19 mouse cellular contexts compared by ENCODE assay signal in genomic region chr2:28090299-28091008, GRCm38 (mm10). TPM values are rescaled to one million over a fixed set of nuclear protein-coding genes. Genes with fewer than 3 reads are reported as not detected.
DNase-seq lines count a peak whose midpoint lies in the region; ATAC-seq lines count a peak whose summit lies in the region.
"Had no signal": no experiment of that assay in that cellular context is flagged by ENCODE, and none has a peak within 500 bp of the region (broad histone marks: within the 10 kb centered on the region; RNA-seq: fewer than 3 reads in every experiment).

No protein-coding gene starts in this region.

- no peak overlapping the region for H3K4me2 ChIP-seq in liver, embryonic 15.5 days
- H3K4me2 ChIP-seq in liver, embryonic 12.5 days, result no peak overlapping the region
- H3K4me2 ChIP-seq in hindbrain, embryonic 13.5 days, result no peak overlapping the region
- H3K4me2 ChIP-seq in midbrain, embryonic 12.5 days (replicated peaks), result no peak overlapping the region
- no peak overlapping the region for H3K4me2 ChIP-seq in neural tube, embryonic 15.5 days
- H3K4me2 ChIP-seq: embryonic facial prominence, embryonic 12.5 days; heart, embryonic 12.5 days had no signal

- 0 out of 2 replicates have a peak overlapping the region, but pooled peaks have one; percentile 11 for H3K9ac ChIP-seq in liver, embryonic 15.5 days
- H3K9ac ChIP-seq in liver, embryonic 12.5 days, result no peak overlapping the region
- H3K9ac ChIP-seq in hindbrain, embryonic 13.5 days, result peak overlapping the region; percentile 35; the same call in 1 of the 2 replicates
- no peak overlapping the region; the same call in 1 of the 2 replicates for H3K9ac ChIP-seq in midbrain, embryonic 12.5 days (replicated peaks)
- no peak overlapping the region for H3K9ac ChIP-seq in neural tube, embryonic 15.5 days (replicated peaks)
- H3K9ac ChIP-seq: embryonic facial prominence, embryonic 12.5 days; heart, embryonic 12.5 days had no signal

- no peak for DNase-seq in kidney, adult 8-10 months
- DNase-seq: cerebellum, adult 2 months; gastrocnemius, postnatal 36 days; kidney, adult 18-20 months; kidney, postnatal 25 days; layer of hippocampus, adult 9-11 months; lung, postnatal 10 days had no signal

- no peaks in the 10 kb centered on the region for H3K36me3 ChIP-seq in liver, embryonic 15.5 days (replicated peaks)
- H3K36me3 ChIP-seq in liver, embryonic 12.5 days, result no peaks in the 10 kb centered on the region
- H3K36me3 ChIP-seq in hindbrain, embryonic 13.5 days, result no peaks in the 10 kb centered on the region
- H3K36me3 ChIP-seq in midbrain, embryonic 12.5 days, result no peaks in the 10 kb centered on the region
- H3K36me3 ChIP-seq in neural tube, embryonic 15.5 days, result no peaks in the 10 kb centered on the region
- H3K36me3 ChIP-seq: embryonic facial prominence, embryonic 12.5 days; heart, embryonic 12.5 days had no signal

- H3K27ac ChIP-seq in liver, embryonic 15.5 days (replicated peaks), result 0 out of 2 replicates have a peak overlapping the region, but pooled peaks have one; percentile 33
- H3K27ac ChIP-seq in liver, embryonic 12.5 days, result no peak overlapping the region
- peak overlapping the region; percentile 90 for H3K27ac ChIP-seq in hindbrain, embryonic 13.5 days
- H3K27ac ChIP-seq in midbrain, embryonic 12.5 days (replicated peaks), result peak overlapping the region; percentile 77
- H3K27ac ChIP-seq in neural tube, embryonic 15.5 days (replicated peaks), result peak overlapping the region; percentile 78
- H3K27ac ChIP-seq: embryonic facial prominence, embryonic 12.5 days; stomach, postnatal 0 days had no signal

- peaks cover 52% of the 10 kb centered on the region for H3K4me1 ChIP-seq in liver, embryonic 15.5 days (replicated peaks)
- peaks cover 25% of the 10 kb centered on the region for H3K4me1 ChIP-seq in liver, embryonic 12.5 days
- peaks cover 29% of the 10 kb centered on the region for H3K4me1 ChIP-seq in hindbrain, embryonic 13.5 days (replicated peaks)
- H3K4me1 ChIP-seq in midbrain, embryonic 12.5 days, result peaks cover 8% of the 10 kb centered on the region; the same call in 1 of the 2 replicates
- peaks cover 18% of the 10 kb centered on the region for H3K4me1 ChIP-seq in neural tube, embryonic 15.5 days
- H3K4me1 ChIP-seq: heart, embryonic 12.5 days had no signal

- 81% methylated on average over 7 of the region's 7 CpGs for WGBS in liver, embryonic 15.5 days (ENCODE audit: insufficient replicate concordance)
- 73% methylated on average over 7 of the region's 7 CpGs for WGBS in liver, embryonic 12.5 days (ENCODE audit: insufficient replicate concordance)
- 34% methylated on average over 7 of the region's 7 CpGs for WGBS in hindbrain, embryonic 13.5 days
- 54% methylated on average over 7 of the region's 7 CpGs for WGBS in midbrain, embryonic 12.5 days
- 39% methylated on average over 7 of the region's 7 CpGs for WGBS in neural tube, embryonic 15.5 days

- no peaks in the 10 kb centered on the region for H3K9me3 ChIP-seq in liver, embryonic 15.5 days (replicated peaks)
- H3K9me3 ChIP-seq in liver, embryonic 12.5 days (replicated peaks), result no peaks in the 10 kb centered on the region
- no peaks in the 10 kb centered on the region for H3K9me3 ChIP-seq in hindbrain, embryonic 13.5 days
- no peaks in the 10 kb centered on the region for H3K9me3 ChIP-seq in midbrain, embryonic 12.5 days
- no peaks in the 10 kb centered on the region for H3K9me3 ChIP-seq in neural tube, embryonic 15.5 days (replicated peaks)
- H3K9me3 ChIP-seq: embryonic facial prominence, embryonic 12.5 days; heart, embryonic 12.5 days had no signal

- H3K4me3 ChIP-seq in liver, embryonic 15.5 days (replicated peaks), result no peak overlapping the region
- no peak overlapping the region for H3K4me3 ChIP-seq in liver, embryonic 12.5 days
- H3K4me3 ChIP-seq in hindbrain, embryonic 13.5 days, result no peak overlapping the region
- H3K4me3 ChIP-seq in midbrain, embryonic 12.5 days, result no peak overlapping the region
- no peak overlapping the region for H3K4me3 ChIP-seq in neural tube, embryonic 15.5 days (replicated peaks)
- H3K4me3 ChIP-seq: embryonic facial prominence, embryonic 12.5 days; heart, embryonic 12.5 days had no signal

- ATAC-seq in liver, embryonic 15.5 days (ENCODE audit: insufficient read depth), result no peak
- ATAC-seq in liver, embryonic 12.5 days, result no peak
- ATAC-seq in hindbrain, embryonic 13.5 days (ENCODE audit: low FRiP score), result peak; percentile 72; the same call in 1 of the 2 replicates
- ATAC-seq in midbrain, embryonic 12.5 days (ENCODE audit: low FRiP score, low read depth), result no peak
- ATAC-seq in neural tube, embryonic 15.5 days (ENCODE audit: low FRiP score), result peak; percentile 70; the same call in 1 of the 2 replicates
- no peak for ATAC-seq in megakaryocyte, adult 5-6 weeks (ENCODE audit: poor library complexity, severe bottlenecking)

- no peaks in the 10 kb centered on the region for H3K27me3 ChIP-seq in liver, embryonic 15.5 days
- H3K27me3 ChIP-seq in liver, embryonic 12.5 days (replicated peaks), result peaks cover 10% of the 10 kb centered on the region; the same call in 1 of the 2 replicates
- no peaks in the 10 kb centered on the region for H3K27me3 ChIP-seq in hindbrain, embryonic 13.5 days
- no peaks in the 10 kb centered on the region for H3K27me3 ChIP-seq in midbrain, embryonic 12.5 days
- no peaks in the 10 kb centered on the region for H3K27me3 ChIP-seq in neural tube, embryonic 15.5 days (replicated peaks)
- H3K27me3 ChIP-seq: embryonic facial prominence, embryonic 12.5 days had no signal

RNA-seq across cellular contexts. Expression of gene Fcnb, which starts 5.8 kb away (rescaled TPM):
- polyA plus RNA-seq in liver, embryonic 15.5 days (2015; fragmentation: Nextera tagmentation; extraction: Ambion mirVana), result 63.9 and 70.8 TPM in 2 replicates
- 6.0 and 8.5 TPM in 2 replicates for polyA plus RNA-seq in liver, embryonic 12.5 days (2016; fragmentation: Nextera tagmentation; extraction: Ambion mirVana)
- 0.19 TPM in 1 of 2 replicates, not detected in the other for polyA plus RNA-seq in hindbrain, embryonic 13.5 days (2015; fragmentation: Nextera tagmentation; extraction: Ambion mirVana)
- polyA plus RNA-seq in midbrain, embryonic 12.5 days (2016; fragmentation: Nextera tagmentation; extraction: Ambion mirVana), result 0.35 TPM in 1 of 2 replicates, not detected in the other
- polyA plus RNA-seq in neural tube, embryonic 15.5 days (2015; fragmentation: Nextera tagmentation; extraction: Ambion mirVana), result 0.52 TPM in 1 of 2 replicates, not detected in the other
- 121 and 124 TPM in 2 replicates for total RNA-seq in megakaryocyte, adult 5-6 weeks (2015)
- total RNA-seq in megakaryocyte, adult 5-6 weeks (2017), result 79.0 and 92.1 TPM in 2 replicates
- total RNA-seq: ES-E14; gastrocnemius, postnatal 36 days; left cerebral cortex, postnatal 25 days; liver, adult 2 months had no signal
- polyA plus RNA-seq: cerebellum, adult 2 months; embryonic facial prominence, embryonic 12.5 days; liver, adult 2 months had no signal

Comparison
In these comparisons a context has a peak if more than half of its experiments do, and no peak if none do; other contexts are left out.
1. H3K9ac ChIP-seq: peak in liver, embryonic 15.5 days (single experiment) and hindbrain, embryonic 13.5 days (single experiment); none in liver, embryonic 12.5 days (single experiment), midbrain, embryonic 12.5 days (single experiment) and neural tube, embryonic 15.5 days (single experiment).
2. ATAC-seq: peak in hindbrain, embryonic 13.5 days (single experiment) and neural tube, embryonic 15.5 days (single experiment); none in liver, embryonic 15.5 days (single experiment), liver, embryonic 12.5 days (single experiment), midbrain, embryonic 12.5 days (single experiment) and megakaryocyte, adult 5-6 weeks (single experiment).